Mouse (Mus musculus) heart, adult 11 months (tissue): Measurements from ENCODE around the gene Sgsh.

ENCODE experiments used
- DNase-seq: peaks from one replicate; pipeline ENCODE4 v3.0.0; 2022

Gene Sgsh

GRCm38 (mm10) chr11:119304904-119305712 lies 50.2 kb downstream of the Sgsh start:
- DNase-seq, result no peak

- DNase-seq, result no peak
Observed at GRCm38 (mm10) chr11:119300986-119301385, 54.4 kb downstream of the Sgsh start.

- DNase-seq, result no peak
Observed at GRCm38 (mm10) chr11:119300246-119300935, 54.9 kb downstream of the Sgsh start.

- peak; percentile 99 for DNase-seq
Observed at GRCm38 (mm10) chr11:119299391-119300245, 55.7 kb downstream of the Sgsh start, which contains the start of gene Eif4a3. Eif4a3 (minus strand) TSS chr11:119300089.

- DNase-seq, result no peak
Observed at GRCm38 (mm10) chr11:119298917-119299316, 56.4 kb downstream of the Sgsh start.

GRCm38 (mm10) chr11:119297996-119298395 lies 57.3 kb downstream of the Sgsh start:
- DNase-seq, result no peak
